Comparison of ENCODE assay signal across 25 mouse cellular contexts in genomic region chr9:45103211-45103979, GRCm38 (mm10). TPM values are rescaled to one million over a fixed set of nuclear protein-coding genes. Genes with fewer than 3 reads are reported as not detected.
DNase-seq lines count a peak whose midpoint lies in the region; ATAC-seq and TF ChIP-seq lines count a peak whose summit lies in the region.
"Had no signal": no experiment of that assay in that cellular context is flagged by ENCODE, and none has a peak within 500 bp of the region (broad histone marks: within the 10 kb centered on the region; RNA-seq: fewer than 3 reads in every experiment).

No protein-coding gene starts in this region.

- 29% methylated on average over 11 of the region's 11 CpGs for WGBS in heart, embryonic 10.5 days
- WGBS in lung, postnatal 0 days, result 39% methylated on average over 11 of the region's 11 CpGs
- 15% methylated on average over 11 of the region's 11 CpGs for WGBS in limb, embryonic 11.5 days

- peak overlapping the region; percentile 65; the same call in 1 of the 2 replicates for H3K27ac ChIP-seq in heart, embryonic 10.5 days
- H3K27ac ChIP-seq in lung, postnatal 0 days (ENCODE audit: low read length), result no peak overlapping the region
- peak overlapping the region; percentile 11; the same call in 1 of the 2 replicates for H3K27ac ChIP-seq in limb, embryonic 11.5 days (replicated peaks; ENCODE audit: low read depth, low read length)
- H3K27ac ChIP-seq: embryonic facial prominence, embryonic 15.5 days; hindbrain, embryonic 14.5 days; kidney, postnatal 0 days; limb, embryonic 15.5 days; neural tube, embryonic 15.5 days had no signal

- no peak overlapping the region for H3K4me2 ChIP-seq in lung, postnatal 0 days (replicated peaks; ENCODE audit: low read depth, low read length)
- no peak overlapping the region; the same call in 1 of the 2 replicates for H3K4me2 ChIP-seq in limb, embryonic 11.5 days (ENCODE audit: low read depth, severe bottlenecking)
- H3K4me2 ChIP-seq: embryonic facial prominence, embryonic 15.5 days; hindbrain, embryonic 14.5 days; limb, embryonic 15.5 days; midbrain, embryonic 11.5 days; neural tube, embryonic 15.5 days had no signal

- no peak for ATAC-seq in lung, postnatal 0 days
- no peak for ATAC-seq in limb, embryonic 11.5 days (ENCODE audit: insufficient number of reproducible peaks, low FRiP score, low TSS enrichment, low read depth)
- no peak for ATAC-seq in erythroid progenitor cell, adult 5-6 weeks (replicated peaks; ENCODE audit: low FRiP score, poor library complexity, severe bottlenecking)
- ATAC-seq: forebrain, postnatal 0 days; Patski had no signal

- H3K9me3 ChIP-seq in heart, embryonic 10.5 days, result no peaks in the 10 kb centered on the region
- H3K9me3 ChIP-seq in lung, postnatal 0 days (ENCODE audit: low read length), result no peaks in the 10 kb centered on the region
- H3K9me3 ChIP-seq in limb, embryonic 11.5 days (ENCODE audit: control insufficient read depth, low read length), result no peaks in the 10 kb centered on the region
- H3K9me3 ChIP-seq: embryonic facial prominence, embryonic 15.5 days; limb, embryonic 15.5 days; neural tube, embryonic 15.5 days had no signal

- TF ChIP-seq EP300 in lung, postnatal 0 days (IDR thresholded peaks at IDR 0.05), result no peak

- H3K4me1 ChIP-seq in heart, embryonic 10.5 days, result peaks cover 18% of the 10 kb centered on the region
- H3K4me1 ChIP-seq in lung, postnatal 0 days (ENCODE audit: insufficient read depth, low read depth, low read length), result no peaks in the 10 kb centered on the region
- peaks cover 9% of the 10 kb centered on the region for H3K4me1 ChIP-seq in limb, embryonic 11.5 days (ENCODE audit: control insufficient read depth, insufficient read depth, low read length)
- H3K4me1 ChIP-seq: embryonic facial prominence, embryonic 15.5 days; limb, embryonic 15.5 days; neural tube, embryonic 15.5 days had no signal

- H3K27me3 ChIP-seq in heart, embryonic 10.5 days (ENCODE audit: insufficient read depth, poor library complexity, severe bottlenecking), result 0 out of 2 replicates have a peak, but pooled peaks cover 7% of the 10 kb centered on the region
- no peaks in the 10 kb centered on the region for H3K27me3 ChIP-seq in lung, postnatal 0 days (replicated peaks; ENCODE audit: insufficient read depth, low read length)
- H3K27me3 ChIP-seq in limb, embryonic 11.5 days (ENCODE audit: control insufficient read depth, insufficient read depth, low read length), result no peaks in the 10 kb centered on the region
- H3K27me3 ChIP-seq: embryonic facial prominence, embryonic 15.5 days; limb, embryonic 15.5 days; neural tube, embryonic 15.5 days had no signal

- TF ChIP-seq CTCF in lung, postnatal 0 days (IDR thresholded peaks at IDR 0.05), result no peak

- no peak for DNase-seq in heart, embryonic 10.5 days (ENCODE audit: low spot score)
- DNase-seq in heart, postnatal 4 days, result no peak
- DNase-seq in lung, postnatal 0 days (ENCODE audit: low spot score), result peak; percentile 16
- no peak for DNase-seq in lung, postnatal 14 days
- DNase-seq in limb, embryonic 11.5 days (ENCODE audit: low spot score), result peak; percentile 31
- no peak for DNase-seq in neural tube, embryonic 10.5 days (ENCODE audit: extremely low spot score, low spot score)
- DNase-seq in cerebellum, adult 11 months, result no peak
- DNase-seq: adrenal gland, adult 8-10 months; cerebellum, adult 2 months; cerebellum, postnatal 25 days; forebrain, postnatal 0 days; gastrocnemius, postnatal 36 days; kidney, adult 11 months; layer of hippocampus, adult 9-11 months; thymus, postnatal 25 days had no signal

- H3K4me3 ChIP-seq in heart, embryonic 10.5 days, result 0 out of 2 replicates have a peak overlapping the region, but pooled peaks have one; percentile 5
- no peak overlapping the region for H3K4me3 ChIP-seq in lung, postnatal 0 days (ENCODE audit: low read depth, low read length)
- no peak overlapping the region for H3K4me3 ChIP-seq in limb, embryonic 11.5 days (ENCODE audit: low read depth, low read length)
- H3K4me3 ChIP-seq: embryonic facial prominence, embryonic 15.5 days; limb, embryonic 15.5 days; neural tube, embryonic 15.5 days had no signal

- no peak overlapping the region for H3K9ac ChIP-seq in lung, postnatal 0 days (replicated peaks; ENCODE audit: low read depth)
- no peak overlapping the region for H3K9ac ChIP-seq in limb, embryonic 11.5 days (ENCODE audit: low read length)
- H3K9ac ChIP-seq: embryonic facial prominence, embryonic 15.5 days; forebrain, postnatal 0 days; hindbrain, embryonic 14.5 days; limb, embryonic 15.5 days; neural tube, embryonic 15.5 days had no signal

- no peaks in the 10 kb centered on the region for H3K36me3 ChIP-seq in heart, embryonic 10.5 days
- no peaks in the 10 kb centered on the region for H3K36me3 ChIP-seq in lung, postnatal 0 days (ENCODE audit: insufficient read depth, low read length)
- no peaks in the 10 kb centered on the region for H3K36me3 ChIP-seq in limb, embryonic 11.5 days (ENCODE audit: control insufficient read depth, insufficient read depth, low read length)
- H3K36me3 ChIP-seq: embryonic facial prominence, embryonic 15.5 days; limb, embryonic 15.5 days; neural tube, embryonic 15.5 days had no signal

RNA-seq across cellular contexts. Expression of gene Scn2b, which starts 14.2 kb away (rescaled TPM):
- 2.3 and 5.3 TPM in 2 replicates for polyA plus RNA-seq in heart, embryonic 10.5 days (2016; fragmentation: Nextera tagmentation; extraction: Ambion mirVana)
- total RNA-seq in heart, postnatal 4 days (2021), result under 1 TPM; 0.56 to 0.64 TPM
- polyA plus RNA-seq in lung, postnatal 0 days (2015; fragmentation: Nextera tagmentation; extraction: Ambion mirVana), result 0.27 and 0.49 TPM in 2 replicates
- 8.0 and 9.3 TPM in 2 replicates for polyA plus RNA-seq in limb, embryonic 11.5 days (2014; fragmentation: Nextera tagmentation; extraction: Ambion mirVana)
- not detected in 2 replicates for total RNA-seq in erythroid progenitor cell, adult 5-6 weeks (2015; ENCODE audit: low replicate concordance)
- under 0.01 TPM in 1 of 2 replicates, not detected in the other for total RNA-seq in erythroid progenitor cell, adult 5-6 weeks (2017; ENCODE audit: low replicate concordance)
- polyA plus RNA-seq: Patski had no signal

RNA-seq across cellular contexts. Expression of gene Jaml, which starts 24.4 kb away (rescaled TPM):
- polyA plus RNA-seq in heart, embryonic 10.5 days (2016; fragmentation: Nextera tagmentation; extraction: Ambion mirVana), result 0.54 and 2.2 TPM in 2 replicates
- under 1 TPM in 1 of 2 experiments, not detected in 1; 0.32 TPM for total RNA-seq in heart, postnatal 4 days (2021)
- polyA plus RNA-seq in lung, postnatal 0 days (2015; fragmentation: Nextera tagmentation; extraction: Ambion mirVana), result 2.1 and 3.3 TPM in 2 replicates
- polyA plus RNA-seq in limb, embryonic 11.5 days (2014; fragmentation: Nextera tagmentation; extraction: Ambion mirVana), result 2.1 and 2.6 TPM in 2 replicates
- total RNA-seq in erythroid progenitor cell, adult 5-6 weeks (2015; ENCODE audit: low replicate concordance), result 5.4 TPM in 1 of 2 replicates, not detected in the other
- total RNA-seq in erythroid progenitor cell, adult 5-6 weeks (2017; ENCODE audit: low replicate concordance), result 3.5 and 5.7 TPM in 2 replicates
- total RNA-seq: forebrain, postnatal 0 days; heart, adult 8-10 months; midbrain, postnatal 0 days had no signal
- polyA plus RNA-seq: hindbrain, embryonic 14.5 days; Patski had no signal

RNA-seq across cellular contexts. Expression of gene Scn4b, which starts 34.8 kb away (rescaled TPM):
- polyA plus RNA-seq in heart, embryonic 10.5 days (2016; fragmentation: Nextera tagmentation; extraction: Ambion mirVana), result 1.9 and 2.7 TPM in 2 replicates
- under 1 TPM; 0.10 to 0.14 TPM for total RNA-seq in heart, postnatal 4 days (2021)
- polyA plus RNA-seq in lung, postnatal 0 days (2015; fragmentation: Nextera tagmentation; extraction: Ambion mirVana), result 0.13 TPM in 2 replicates
- polyA plus RNA-seq in limb, embryonic 11.5 days (2014; fragmentation: Nextera tagmentation; extraction: Ambion mirVana), result 0.24 and 0.35 TPM in 2 replicates
- not detected in 2 replicates for total RNA-seq in erythroid progenitor cell, adult 5-6 weeks (2015; ENCODE audit: low replicate concordance)
- not detected in 2 replicates for total RNA-seq in erythroid progenitor cell, adult 5-6 weeks (2017; ENCODE audit: low replicate concordance)
- polyA plus RNA-seq: Patski had no signal

RNA-seq across cellular contexts. Expression of gene Mpzl3, which starts 48.4 kb away (rescaled TPM):
- 2.9 and 3.2 TPM in 2 replicates for polyA plus RNA-seq in heart, embryonic 10.5 days (2016; fragmentation: Nextera tagmentation; extraction: Ambion mirVana)
- total RNA-seq in heart, postnatal 4 days (2021), result 1 to 10 TPM in 1 of 2 experiments, under 1 TPM in 1; 0.92 to 1.1 TPM
- 2.0 and 2.2 TPM in 2 replicates for polyA plus RNA-seq in lung, postnatal 0 days (2015; fragmentation: Nextera tagmentation; extraction: Ambion mirVana)
- polyA plus RNA-seq in limb, embryonic 11.5 days (2014; fragmentation: Nextera tagmentation; extraction: Ambion mirVana), result 2.3 and 2.6 TPM in 2 replicates
- 1.7 TPM in 1 of 2 replicates, not detected in the other for total RNA-seq in erythroid progenitor cell, adult 5-6 weeks (2015; ENCODE audit: low replicate concordance)
- total RNA-seq in erythroid progenitor cell, adult 5-6 weeks (2017; ENCODE audit: low replicate concordance), result not detected in 2 replicates

Comparison
In these comparisons a context has a peak if more than half of its experiments do, and no peak if none do; other contexts are left out.
1. DNase-seq: peak in lung, postnatal 0 days (single experiment) and limb, embryonic 11.5 days (single experiment); none in heart, embryonic 10.5 days (single experiment), heart, postnatal 4 days (single experiment), lung, postnatal 14 days (single experiment), neural tube, embryonic 10.5 days (single experiment) and cerebellum, adult 11 months (single experiment).